ENCODE assay signal across 8 mouse cellular contexts in the genomic region with DNA sequence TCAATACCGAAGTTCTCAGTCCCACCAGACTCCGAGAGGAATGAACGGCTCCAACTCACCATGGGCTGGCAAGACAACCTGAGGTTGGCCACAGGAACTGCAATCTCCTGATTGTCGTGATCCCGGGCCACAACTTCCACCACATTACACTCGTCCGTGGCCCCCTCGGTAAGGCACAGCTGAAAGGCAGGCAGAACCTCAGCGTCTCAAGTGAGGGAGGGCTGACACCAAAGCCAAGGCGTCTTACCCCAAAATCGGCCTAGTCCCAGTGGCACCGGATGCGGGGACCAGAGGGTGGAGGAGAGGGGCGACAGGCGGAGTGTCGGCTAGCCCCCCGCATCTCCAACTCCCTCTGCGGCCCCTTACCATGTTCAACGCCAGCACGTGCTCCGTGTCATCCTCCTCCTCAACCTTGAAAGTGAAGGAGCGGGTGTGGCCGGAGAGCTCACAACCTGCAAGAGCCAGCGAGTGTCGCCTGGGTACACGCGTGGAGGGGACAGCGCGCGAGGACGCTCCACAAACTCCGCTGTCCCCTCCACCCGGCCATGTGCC. TPM values are rescaled to one million over a fixed set of nuclear protein-coding genes. Genes with fewer than 3 reads are reported as not detected.
DNase-seq lines count a peak whose midpoint lies in the region.

No protein-coding gene starts in this region.

- peaks cover 42% of the 10 kb centered on the region for H3K4me1 ChIP-seq in hindbrain, embryonic 10.5 days (replicated peaks)

- WGBS in hindbrain, embryonic 10.5 days, result 4% methylated on average over 33 of the region's 33 CpGs
- WGBS in macrophage (ENCODE audit: missing documents), result 2% methylated on average over 33 of the region's 33 CpGs

- peak overlapping the region; percentile 88 for H3K27ac ChIP-seq in hindbrain, embryonic 10.5 days
- H3K27ac ChIP-seq in macrophage, result no peak overlapping the region

- no peaks in the 10 kb centered on the region for H3K9me3 ChIP-seq in hindbrain, embryonic 10.5 days

- peak overlapping the region; percentile 97 for H3K4me3 ChIP-seq in hindbrain, embryonic 10.5 days
- peak overlapping the region; percentile 59 for H3K4me3 ChIP-seq in macrophage (ENCODE audit: inconsistent target)

- H3K36me3 ChIP-seq in hindbrain, embryonic 10.5 days, result peaks cover 33% of the 10 kb centered on the region
- H3K36me3 ChIP-seq in macrophage (ENCODE audit: inconsistent target), result peaks cover 24% of the 10 kb centered on the region

- DNase-seq in cerebellum, postnatal 36 days, result peak; percentile 10 to 15
- no peak for DNase-seq in cerebellum, postnatal 14 days
- peak; percentile 59 for DNase-seq in 416B (ENCODE audit: low read depth)
- peak; percentile 29 for DNase-seq in adrenal gland, postnatal 36 days
- no peak for DNase-seq in hindbrain, embryonic 10.5 days (ENCODE audit: low spot score)
- peak; percentile 45 to 59 for DNase-seq in thymus, adult 18-20 months
- DNase-seq in urinary bladder, postnatal 10 days (ENCODE audit: low spot score), result no peak

- peaks cover 45% of the 10 kb centered on the region for H3K27me3 ChIP-seq in hindbrain, embryonic 10.5 days (ENCODE audit: insufficient read depth, poor library complexity, severe bottlenecking)

- H3K79me2 ChIP-seq in macrophage (ENCODE audit: inconsistent target), result peaks cover 20% of the 10 kb centered on the region; the same call in 1 of the 2 replicates

RNA-seq across cellular contexts. Expression of gene Npm3, which starts 0.6 kb away (rescaled TPM):
- total RNA-seq in adrenal gland, postnatal 36 days (2021), result 10 to 100 TPM; 31.7 to 38.0 TPM
- polyA plus RNA-seq in hindbrain, embryonic 10.5 days (2016; fragmentation: Nextera tagmentation; extraction: Ambion mirVana), result 9.2 and 10.2 TPM in 2 replicates
- total RNA-seq in macrophage (2018; cell fraction: chromatin; rRNA removed), result 10 to 100 TPM in 9 of 26 experiments, 1 to 10 TPM in 17; 5.4 to 16.7 (median 8.5) TPM
- 10 to 100 TPM in 22 of 26 experiments, 1 to 10 TPM in 4; 6.9 to 23.5 (median 15.8) TPM for total RNA-seq in macrophage (2018; cell fraction: cytosol; rRNA removed)
- total RNA-seq in macrophage (2018; cell fraction: nucleus; rRNA removed), result 10 to 100 TPM in 7 of 26 experiments, 1 to 10 TPM in 19; 2.0 to 20.9 (median 7.7) TPM
- polyA plus RNA-seq in macrophage (2018), result 11.7 to 64.5 TPM (median 22.5 TPM) in 3 replicates

RNA-seq across cellular contexts. Expression of gene Fgf8, which starts 6.1 kb away (rescaled TPM):
- not detected for total RNA-seq in adrenal gland, postnatal 36 days (2021)
- 3.4 and 10.0 TPM in 2 replicates for polyA plus RNA-seq in hindbrain, embryonic 10.5 days (2016; fragmentation: Nextera tagmentation; extraction: Ambion mirVana)
- not detected for total RNA-seq in macrophage (2018; cell fraction: chromatin; rRNA removed)
- not detected for total RNA-seq in macrophage (2018; cell fraction: cytosol; rRNA removed)
- not detected for total RNA-seq in macrophage (2018; cell fraction: nucleus; rRNA removed)
- polyA plus RNA-seq in macrophage (2018), result not detected in 3 replicates

RNA-seq across cellular contexts. Expression of gene Mgea5, which starts 34.9 kb away (rescaled TPM):
- total RNA-seq in adrenal gland, postnatal 36 days (2021), result 10 to 100 TPM; 58.5 to 67.4 TPM
- polyA plus RNA-seq in hindbrain, embryonic 10.5 days (2016; fragmentation: Nextera tagmentation; extraction: Ambion mirVana), result 60.0 and 60.8 TPM in 2 replicates
- total RNA-seq in macrophage (2018; cell fraction: chromatin; rRNA removed), result 100 to 1,000 TPM; 370 to 603 (median 505) TPM
- total RNA-seq in macrophage (2018; cell fraction: cytosol; rRNA removed), result 100 to 1,000 TPM in 9 of 26 experiments, 10 to 100 TPM in 17; 77.7 to 118 (median 92.2) TPM
- 100 to 1,000 TPM; 224 to 458 (median 312) TPM for total RNA-seq in macrophage (2018; cell fraction: nucleus; rRNA removed)
- 71.3 to 78.4 TPM (median 71.7 TPM) in 3 replicates for polyA plus RNA-seq in macrophage (2018)

Comparison
In these comparisons a context has a peak if more than half of its experiments do, and no peak if none do; other contexts are left out.
1. DNase-seq: peak in cerebellum, postnatal 36 days (2 of 2), 416B (single experiment), adrenal gland, postnatal 36 days (2 of 2) and thymus, adult 18-20 months (2 of 2); none in cerebellum, postnatal 14 days (0 of 2), hindbrain, embryonic 10.5 days (single experiment) and urinary bladder, postnatal 10 days (single experiment).